Mouse (Mus musculus): Measurements from ENCODE around the gene Tmem191c.

Tmem191c gene

DNA sequence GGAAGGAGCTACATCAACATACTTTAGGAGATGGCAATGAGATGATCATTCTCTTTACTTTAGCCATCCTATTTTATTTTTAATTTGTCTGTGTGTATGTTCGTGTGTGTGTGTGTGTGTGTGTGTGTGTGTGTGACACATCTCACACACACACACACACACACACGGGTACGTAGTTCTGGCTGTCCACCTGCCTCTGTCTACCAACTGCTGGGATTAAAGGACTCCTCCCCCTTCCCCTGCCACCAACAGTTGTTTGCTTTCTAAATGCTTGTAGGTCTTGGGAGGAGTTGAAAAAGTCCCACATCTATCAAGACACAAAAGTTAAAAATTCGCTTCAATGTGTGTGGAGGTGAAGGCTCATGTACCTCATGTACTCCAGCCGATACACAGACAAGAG lies 48.9 kb downstream of the Tmem191c start:
- in situ Hi-C loops (cut with MboI, MseI): loop anchor here in 1 of 2 experiments (5.0 kb wide), 1 partner anchor 53 kb away; no protein-coding TSS in a partner anchor

- in situ Hi-C loops (cut with MboI, MseI): no loop called here
Measured at GRCm38 (mm10) chr16:17326064-17326463, 50.2 kb downstream of the Tmem191c start.

GRCm38 (mm10) chr16:17329848-17330570 lies 54.1 kb downstream of the Tmem191c start:
- in situ Hi-C loops (cut with MboI, MseI): no loop called here

DNA sequence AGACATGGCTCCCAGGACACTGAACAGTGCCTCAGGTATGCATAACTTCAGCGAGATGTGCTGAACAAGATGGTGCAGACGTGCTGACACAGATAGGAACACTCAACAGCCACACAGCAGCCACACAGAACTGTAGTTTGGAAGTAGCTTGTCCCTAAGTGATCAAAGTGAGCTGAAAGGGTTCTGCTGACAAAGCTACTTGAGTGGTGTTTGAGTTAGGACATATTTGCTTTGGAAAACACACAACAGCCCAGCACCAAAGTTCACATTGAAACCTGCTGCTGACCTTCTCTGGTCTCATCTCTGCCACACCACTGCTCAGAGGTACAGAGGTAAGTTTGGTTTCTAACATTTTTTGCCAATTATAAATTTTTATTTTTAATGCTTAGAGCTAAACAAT lies 55.2 kb downstream of the Tmem191c start, which contains the start of gene Serpind1:
Gene Serpind1 (plus strand): TSS at position 256 of the 400 bp plus-strand sequence.
- in situ Hi-C loops (cut with MboI, MseI): no loop called here

DNA sequence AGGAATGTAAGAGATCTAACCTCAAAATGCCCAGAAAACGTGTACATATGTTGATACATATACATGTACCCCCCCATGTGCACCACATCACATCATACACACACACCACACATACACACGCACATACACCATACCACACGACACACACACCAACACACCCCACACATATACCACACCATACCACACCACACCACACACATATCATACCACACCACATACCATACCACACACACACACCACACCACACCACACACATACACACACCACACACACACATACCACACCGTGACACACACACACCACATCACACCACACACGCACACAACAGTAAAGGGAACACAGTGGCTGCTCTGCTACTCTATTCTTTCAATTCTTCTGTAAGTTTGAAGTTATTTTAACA lies 56.0 kb downstream of the Tmem191c start:
- in situ Hi-C loops (cut with MboI, MseI): no loop called here

All from T-helper 17 cell (primary cell).